Mouse (Mus musculus): ENCODE results near the gene Hrct1. TPM values are rescaled to one million over a fixed set of nuclear protein-coding genes. Genes with fewer than 3 reads are reported as not detected.

Gene Hrct1
- polyA plus RNA-seq (2016; fragmentation: Nextera tagmentation; extraction: Ambion mirVana): 0.13 TPM in 1 of 2 replicates, not detected in the other

DNA sequence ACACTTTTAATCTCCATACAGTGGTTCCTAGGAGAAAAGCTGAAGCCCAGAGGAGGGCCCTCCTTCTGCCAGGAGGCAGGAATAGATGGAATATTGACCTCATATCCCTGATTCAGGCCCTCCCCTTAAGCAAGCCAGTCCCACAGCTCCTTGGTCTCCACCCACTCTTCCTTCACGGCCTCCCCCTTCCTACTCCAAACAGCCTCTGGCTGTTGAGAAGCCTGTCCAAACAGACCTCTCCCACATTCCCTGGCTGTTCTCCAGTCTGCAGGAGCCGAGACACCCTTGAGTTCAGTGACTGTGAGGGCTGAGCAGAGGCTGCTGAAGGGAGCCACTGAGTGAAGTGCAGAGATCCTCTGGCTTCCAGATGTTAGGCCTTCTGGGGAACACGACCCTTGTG is at the start of gene Hrct1:
Hrct1 (plus strand) TSS at position 194 of the 400 bp plus-strand sequence.
- Histone ChIP-seq H3K9me3 (no peaks in the 10 kb centered on the region), H3K36me3 (replicated peaks) (no peaks in the 10 kb centered on the region), H3K27me3 (0 out of 2 replicates have a peak, but pooled peaks cover 3% of the 10 kb centered on the region), H3K4me2 (no peak within 1 kb of the TSS), H3K4me3 (replicated peaks) (no peak within 1 kb of the TSS), H3K4me1 (0 out of 2 replicates have a peak, but pooled peaks cover 3% of the 10 kb centered on the region), H3K27ac (no peak within 1 kb of the TSS), H3K9ac (no peak within 1 kb of the TSS)
- WGBS: 61% methylated on average over 3 of the region's 3 CpGs
- no peak for ATAC-seq (ENCODE audit: low FRiP score)

DNA sequence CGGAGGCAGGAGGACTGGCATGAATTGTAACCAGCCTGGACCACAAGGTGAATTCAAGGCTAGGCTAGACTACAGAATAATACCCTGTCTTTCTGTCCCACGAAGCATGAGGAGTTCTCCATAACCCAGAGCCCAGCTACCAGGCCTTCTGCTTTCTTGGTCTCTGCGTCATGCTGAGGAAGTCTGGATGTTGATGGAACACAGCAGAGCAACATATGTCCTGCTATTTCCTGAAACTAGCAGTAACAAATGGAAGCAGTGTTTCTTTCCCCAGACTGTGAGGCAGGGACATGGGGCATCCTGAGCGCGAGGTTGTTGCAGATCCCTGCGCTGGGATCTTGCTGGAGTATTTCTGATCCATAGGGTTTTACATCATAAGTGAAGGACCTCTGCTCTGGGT is 48.4 kb upstream of the Hrct1 start:
- H3K9ac ChIP-seq: no peak overlapping the region
- H3K9me3 ChIP-seq: no peaks in the 10 kb centered on the region
- 89% methylated on average over 6 of the region's 6 CpGs for WGBS
- no peak for ATAC-seq (ENCODE audit: low FRiP score)
- no peaks in the 10 kb centered on the region for H3K4me1 ChIP-seq
- no peak overlapping the region for H3K4me2 ChIP-seq
- H3K4me3 ChIP-seq (replicated peaks): no peak overlapping the region
- H3K27me3 ChIP-seq: no peaks in the 10 kb centered on the region
- H3K27ac ChIP-seq: no peak overlapping the region
- peaks cover 62% of the 10 kb centered on the region for H3K36me3 ChIP-seq (replicated peaks)

DNA sequence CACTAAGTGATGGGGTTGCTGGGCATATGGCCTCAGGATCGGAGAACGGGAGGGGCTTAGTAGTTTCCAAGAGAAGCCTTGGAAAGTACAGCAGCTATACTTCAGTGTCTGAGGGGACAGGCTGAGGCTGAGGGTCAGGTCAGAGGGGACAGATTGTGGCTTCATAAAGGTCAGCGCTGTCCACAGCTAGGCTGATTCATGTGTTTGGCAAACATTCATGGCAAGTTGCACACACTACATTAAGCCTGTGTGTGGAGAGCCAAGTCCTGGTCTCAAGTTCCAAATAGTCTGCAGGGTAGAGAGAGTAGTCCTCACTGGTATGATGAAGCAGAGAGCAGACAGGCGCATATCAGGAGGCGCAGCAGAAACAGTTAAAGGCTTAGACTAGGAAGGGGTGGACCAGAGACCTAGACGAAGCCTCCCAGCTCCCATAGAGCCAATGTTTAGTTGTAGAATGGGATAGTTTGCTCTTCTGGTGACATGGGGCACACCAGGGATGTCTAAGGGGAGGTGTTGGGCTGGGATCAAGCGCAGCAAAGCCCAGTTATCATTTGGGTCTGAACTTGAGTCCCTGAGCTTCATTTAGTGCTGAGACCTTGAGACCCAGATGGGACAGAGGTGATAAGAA is 47.5 kb upstream of the Hrct1 start:
- no peak for ATAC-seq (ENCODE audit: low FRiP score)
- Histone ChIP-seq H3K9me3 (no peaks in the 10 kb centered on the region), H3K4me2 (no peak overlapping the region), H3K4me3 (replicated peaks) (no peak overlapping the region), H3K27ac (no peak overlapping the region), H3K9ac (no peak overlapping the region), H3K36me3 (replicated peaks) (peaks cover 64% of the 10 kb centered on the region), H3K27me3 (no peaks in the 10 kb centered on the region), H3K4me1 (no peaks in the 10 kb centered on the region)
- 92% methylated on average over 7 of the region's 7 CpGs for WGBS

DNA sequence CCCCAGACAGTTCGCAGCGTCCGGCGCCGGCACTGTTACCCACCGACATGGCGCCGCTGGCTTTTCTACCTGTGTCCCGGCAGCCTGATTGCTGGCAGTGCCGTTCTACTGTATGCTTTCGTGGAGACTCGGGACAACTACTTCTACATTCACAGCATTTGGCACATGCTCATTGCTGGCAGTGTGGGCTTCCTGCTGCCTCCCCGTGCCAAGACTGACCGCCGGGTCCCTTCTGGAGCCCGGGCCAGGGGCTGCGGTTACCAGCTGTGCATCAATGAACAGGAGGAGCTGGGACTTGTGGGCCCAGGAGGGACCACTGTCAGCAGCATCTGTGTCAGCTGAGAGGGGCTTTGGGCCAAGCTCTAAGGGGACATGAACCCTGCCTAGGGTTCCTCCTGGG is 37.0 kb upstream of the Hrct1 start:
- WGBS: 95% methylated on average over 17 of the region's 17 CpGs
- Histone ChIP-seq H3K27ac (no peak overlapping the region), H3K9me3 (no peaks in the 10 kb centered on the region), H3K4me3 (replicated peaks) (no peak overlapping the region), H3K27me3 (no peaks in the 10 kb centered on the region), H3K4me1 (no peaks in the 10 kb centered on the region), H3K4me2 (no peak overlapping the region), H3K9ac (no peak overlapping the region), H3K36me3 (replicated peaks) (peaks cover 52% of the 10 kb centered on the region)
- ATAC-seq (ENCODE audit: low FRiP score): no peak

DNA sequence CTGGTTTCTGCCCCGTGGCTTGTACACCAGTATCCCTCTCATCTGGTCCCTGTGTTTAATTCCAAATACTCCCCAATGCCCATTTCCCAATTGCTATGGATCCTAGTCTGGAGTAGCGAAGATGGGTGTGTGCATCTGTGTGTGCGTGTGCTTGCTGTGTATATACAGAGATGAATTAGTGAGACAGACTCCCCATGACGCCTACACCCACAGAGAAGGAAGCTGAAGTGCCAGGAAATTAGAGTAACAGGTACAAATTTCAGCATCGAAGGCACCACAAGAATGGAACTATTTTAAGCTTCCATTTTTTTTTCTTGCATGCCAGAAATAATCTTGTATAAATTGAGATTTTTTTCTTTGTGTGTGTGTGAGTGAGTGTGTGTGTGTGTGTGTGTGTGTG is 36.0 kb upstream of the Hrct1 start:
- H3K9me3 ChIP-seq: no peaks in the 10 kb centered on the region
- 90% methylated on average over 5 of the region's 5 CpGs for WGBS
- no peak for ATAC-seq (ENCODE audit: low FRiP score)
- no peaks in the 10 kb centered on the region for H3K4me1 ChIP-seq
- H3K27me3 ChIP-seq: no peaks in the 10 kb centered on the region
- H3K4me2 ChIP-seq: no peak overlapping the region
- H3K4me3 ChIP-seq (replicated peaks): no peak overlapping the region
- no peak overlapping the region for H3K9ac ChIP-seq
- no peak overlapping the region for H3K27ac ChIP-seq
- H3K36me3 ChIP-seq (replicated peaks): peaks cover 42% of the 10 kb centered on the region

DNA sequence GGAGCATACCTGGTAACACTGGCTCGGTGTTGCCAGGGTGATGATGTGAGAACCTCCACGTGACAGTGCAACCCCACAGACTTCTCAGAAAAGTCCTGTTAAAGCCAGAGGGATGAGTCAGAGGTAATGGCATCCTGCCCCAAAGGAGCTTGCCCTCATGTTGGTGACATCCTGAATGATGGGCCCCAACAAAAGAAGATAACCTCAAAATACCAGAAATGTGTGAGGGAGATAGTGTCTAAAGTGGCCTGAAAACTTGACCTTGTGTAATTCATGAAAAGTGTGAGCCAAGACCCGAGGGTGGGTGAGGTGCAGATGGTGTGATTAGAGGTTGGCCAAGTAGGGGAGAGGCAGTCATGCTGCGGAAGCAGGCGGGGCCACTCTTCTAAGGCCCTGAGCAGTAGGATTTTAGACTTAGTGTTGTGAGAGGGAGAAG is 33.2 kb upstream of the Hrct1 start:
- Histone ChIP-seq H3K27ac (no peak overlapping the region), H3K36me3 (replicated peaks) (peaks cover 20% of the 10 kb centered on the region), H3K4me1 (no peaks in the 10 kb centered on the region), H3K9ac (no peak overlapping the region), H3K4me3 (replicated peaks) (no peak overlapping the region), H3K4me2 (no peak overlapping the region), H3K9me3 (no peaks in the 10 kb centered on the region), H3K27me3 (no peaks in the 10 kb centered on the region)
- WGBS: 78% methylated on average over 5 of the region's 5 CpGs
- ATAC-seq (ENCODE audit: low FRiP score): no peak

DNA sequence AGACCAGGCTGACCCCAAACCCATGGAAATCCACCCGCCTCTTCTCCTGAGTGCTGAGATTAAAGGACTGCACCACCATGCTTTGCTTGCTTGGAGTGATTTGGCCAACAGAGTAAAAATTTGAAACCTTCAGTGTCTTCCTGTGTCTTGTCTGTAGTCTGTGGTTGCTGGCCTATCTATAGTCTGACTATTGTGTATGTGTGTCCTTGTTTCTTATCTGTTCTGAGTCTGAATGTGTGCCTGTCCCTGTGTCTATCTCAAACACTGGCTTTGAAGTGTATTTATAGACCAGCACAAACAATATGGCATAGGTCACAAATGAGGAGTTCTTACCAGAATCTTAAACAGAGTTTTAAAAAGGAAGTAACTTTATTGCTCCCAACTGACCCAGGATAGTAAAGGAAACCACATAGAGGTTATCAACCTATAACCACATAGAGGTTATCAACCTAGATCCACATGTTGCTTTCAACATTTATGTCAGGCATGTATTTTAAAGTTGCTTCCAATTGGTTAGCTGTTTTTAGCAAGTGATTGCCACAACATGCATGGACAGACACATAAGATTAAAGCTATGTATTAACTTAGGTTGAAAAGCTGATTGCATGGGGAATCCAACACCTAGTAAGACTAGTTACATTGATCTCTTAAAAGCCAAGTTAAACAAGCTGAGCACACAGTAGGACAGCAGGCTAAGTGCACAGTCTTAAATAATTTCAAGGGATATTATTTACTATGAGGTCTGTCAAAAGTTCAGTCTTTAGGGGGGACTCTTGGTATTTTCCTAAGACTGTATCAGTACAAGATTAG is 32.3 kb upstream of the Hrct1 start:
- no peak overlapping the region for H3K4me3 ChIP-seq (replicated peaks)
- no peak overlapping the region for H3K9ac ChIP-seq
- H3K4me2 ChIP-seq: no peak overlapping the region
- WGBS: 82% methylated on average over 1 of the region's 1 CpGs
- no peak for ATAC-seq (ENCODE audit: low FRiP score)
- H3K27me3 ChIP-seq: no peaks in the 10 kb centered on the region
- no peaks in the 10 kb centered on the region for H3K4me1 ChIP-seq
- H3K36me3 ChIP-seq (replicated peaks): peaks cover 12% of the 10 kb centered on the region
- no peak overlapping the region for H3K27ac ChIP-seq
- no peaks in the 10 kb centered on the region for H3K9me3 ChIP-seq

DNA sequence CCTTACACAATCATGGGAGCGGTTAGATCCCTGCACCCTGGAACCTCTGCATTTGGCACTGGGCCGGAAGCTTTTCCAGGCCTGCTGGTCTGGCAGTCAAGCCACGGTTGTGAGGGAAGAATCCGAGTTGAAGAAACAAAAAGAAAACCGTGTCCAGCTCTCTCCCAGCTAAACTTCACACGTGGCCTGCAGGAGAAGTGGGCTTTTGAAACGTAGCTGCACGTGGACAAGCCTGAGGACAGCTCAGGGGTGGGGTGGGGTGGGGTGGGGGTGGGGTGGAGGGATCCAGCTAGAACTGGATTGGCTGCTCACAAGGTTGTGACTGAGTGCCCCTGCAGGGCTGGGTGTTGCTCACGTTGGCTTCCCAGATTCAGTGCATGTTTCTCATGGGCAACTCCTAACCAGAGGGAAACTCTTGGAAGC is 31.7 kb upstream of the Hrct1 start:
- ATAC-seq (ENCODE audit: low FRiP score): no peak
- no peaks in the 10 kb centered on the region for H3K4me1 ChIP-seq
- WGBS: 40% methylated on average over 9 of the region's 9 CpGs

DNA sequence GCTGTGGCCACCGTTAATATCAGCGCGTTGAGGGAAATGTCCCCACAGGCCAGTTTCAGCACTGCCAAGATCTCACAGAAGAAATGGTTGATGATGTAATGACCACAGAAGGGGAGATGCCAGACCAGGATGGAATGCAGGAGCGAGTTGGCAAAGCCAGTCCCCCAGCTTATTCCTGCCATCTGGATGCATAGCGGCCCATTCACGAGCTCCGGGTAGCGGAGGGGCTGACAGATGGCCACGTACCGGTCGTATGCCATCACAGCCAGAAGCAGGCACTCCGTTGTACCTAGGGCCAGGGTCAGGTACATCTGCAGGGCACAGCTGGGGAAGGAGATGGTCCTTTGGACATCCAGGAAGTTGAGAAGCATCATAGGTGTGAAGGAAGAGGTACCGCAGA is 30.4 kb upstream of the Hrct1 start:
- Histone ChIP-seq H3K9me3 (no peaks in the 10 kb centered on the region), H3K36me3 (replicated peaks) (no peaks in the 10 kb centered on the region; the same call in 1 of the 2 replicates), H3K27ac (no peak overlapping the region), H3K4me1 (no peaks in the 10 kb centered on the region), H3K9ac (no peak overlapping the region), H3K4me2 (no peak overlapping the region), H3K4me3 (replicated peaks) (no peak overlapping the region), H3K27me3 (no peaks in the 10 kb centered on the region)
- WGBS: 91% methylated on average over 13 of the region's 13 CpGs
- ATAC-seq (ENCODE audit: low FRiP score): no peak

More for the DNA sequence above, 31.7 kb upstream of the Hrct1 start:
- H3K4me2 ChIP-seq: no peak overlapping the region
- H3K36me3 ChIP-seq (replicated peaks): peaks cover 6% of the 10 kb centered on the region
- no peaks in the 10 kb centered on the region for H3K9me3 ChIP-seq
- no peak overlapping the region for H3K27ac ChIP-seq
- H3K9ac ChIP-seq: no peak overlapping the region
- no peak overlapping the region for H3K4me3 ChIP-seq (replicated peaks)
- H3K27me3 ChIP-seq: no peaks in the 10 kb centered on the region

DNA sequence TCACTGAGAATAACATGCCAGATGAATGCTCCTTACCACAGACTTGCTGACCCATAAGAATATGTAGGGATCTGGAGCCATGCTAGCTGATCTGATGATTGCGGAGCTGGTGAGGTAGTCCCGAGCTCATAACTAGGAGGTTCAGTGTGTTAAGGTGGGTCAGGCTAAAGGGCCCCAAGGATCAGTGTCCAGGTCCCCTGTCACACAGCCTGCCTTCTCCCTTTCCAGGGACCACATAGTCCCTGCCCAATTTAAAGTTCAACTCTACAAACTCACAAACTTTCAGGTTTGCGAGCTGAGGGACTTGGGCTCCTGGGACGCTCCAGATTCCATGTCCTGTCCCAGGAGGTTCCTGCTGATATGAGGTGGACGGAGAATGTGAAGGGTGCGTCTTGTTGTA is 26.3 kb upstream of the Hrct1 start, which contains the start of gene Olfr70:
Olfr70 (minus strand) TSS at position 101 of the 400 bp plus-strand sequence.
- ATAC-seq (ENCODE audit: low FRiP score): no peak
- Histone ChIP-seq H3K36me3 (replicated peaks) (no peaks in the 10 kb centered on the region), H3K27ac (no peak within 1 kb of the TSS), H3K4me1 (no peaks in the 10 kb centered on the region), H3K9ac (no peak within 1 kb of the TSS), H3K4me2 (no peak within 1 kb of the TSS), H3K9me3 (no peaks in the 10 kb centered on the region), H3K27me3 (no peaks in the 10 kb centered on the region), H3K4me3 (replicated peaks) (no peak within 1 kb of the TSS)
- 87% methylated on average over 6 of the region's 6 CpGs for WGBS

DNA sequence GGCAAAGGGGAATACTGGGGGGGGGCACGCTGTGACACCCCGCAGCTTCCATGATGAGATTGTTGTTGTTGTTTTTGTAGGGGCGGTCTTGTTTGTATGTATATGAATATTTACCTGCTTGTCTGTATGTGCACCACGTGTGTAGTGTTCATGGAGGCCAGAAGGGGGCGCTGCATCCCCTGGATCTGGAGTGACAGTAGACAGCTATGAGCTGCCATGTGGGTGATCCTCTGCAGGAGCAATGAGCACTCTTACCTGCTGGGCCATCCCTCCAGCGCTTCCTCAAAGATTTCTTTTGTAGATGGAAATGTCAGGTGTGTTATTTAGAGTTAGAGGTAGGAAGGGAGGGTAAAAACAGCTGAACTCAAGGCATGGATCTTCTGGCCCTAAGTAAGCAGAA is 23.5 kb upstream of the Hrct1 start:
- no peak overlapping the region for H3K27ac ChIP-seq

DNA sequence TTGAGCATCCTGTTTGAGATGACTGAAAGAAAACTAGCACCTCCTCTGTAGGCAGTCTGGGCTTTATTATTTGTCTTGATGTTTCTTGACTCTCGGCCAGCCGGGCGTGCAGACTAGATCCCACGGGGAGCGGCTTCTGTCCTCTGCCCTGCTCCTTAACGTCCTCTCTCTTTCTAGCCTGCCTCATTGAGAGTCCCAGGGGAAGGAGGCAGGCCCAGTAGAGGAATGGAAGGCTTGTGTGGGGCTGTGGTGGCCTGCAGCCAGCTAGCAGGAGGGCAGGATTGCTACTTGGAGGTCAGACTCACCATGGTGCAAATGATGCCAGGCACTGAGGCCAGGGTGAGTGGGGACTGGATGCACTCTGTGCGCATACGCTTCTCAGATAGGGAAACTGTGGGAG is 23.1 kb upstream of the Hrct1 start:
- H3K4me3 ChIP-seq (replicated peaks): no peak overlapping the region
- H3K4me1 ChIP-seq: peaks cover 3% of the 10 kb centered on the region; the same call in 1 of the 2 replicates
- no peak for ATAC-seq (ENCODE audit: low FRiP score)
- no peak overlapping the region for H3K9ac ChIP-seq
- H3K4me2 ChIP-seq: no peak overlapping the region
- 87% methylated on average over 8 of the region's 8 CpGs for WGBS
- no peaks in the 10 kb centered on the region for H3K9me3 ChIP-seq
- H3K27me3 ChIP-seq: no peaks in the 10 kb centered on the region
- H3K27ac ChIP-seq: no peak overlapping the region
- no peaks in the 10 kb centered on the region for H3K36me3 ChIP-seq (replicated peaks)

More for the DNA sequence above, 23.5 kb upstream of the Hrct1 start:
- Histone ChIP-seq H3K4me2 (no peak overlapping the region), H3K4me3 (replicated peaks) (no peak overlapping the region), H3K9ac (no peak overlapping the region), H3K27me3 (no peaks in the 10 kb centered on the region), H3K36me3 (replicated peaks) (no peaks in the 10 kb centered on the region), H3K9me3 (no peaks in the 10 kb centered on the region), H3K4me1 (peaks cover 3% of the 10 kb centered on the region; the same call in 1 of the 2 replicates)
- ATAC-seq (ENCODE audit: low FRiP score): no peak
- 73% methylated on average over 6 of the region's 6 CpGs for WGBS

Data from forebrain, embryonic 12.5 days (tissue).